Mouse (Mus musculus) cerebellum, adult 2 months (tissue): ENCODE results near the gene Cacna1h. TPM values are rescaled to one million over a fixed set of nuclear protein-coding genes. Genes with fewer than 3 reads are reported as not detected.

Experiments
- DNase-seq, 2 experiments: peaks; one replicate each; pipeline ENCODE4 v3.0.0; 2021
- H3K27ac ChIP-seq: fragments of 200-500 bp; 2 replicates; pipeline ENCODE4 v1.5.1; 2012; ENCODE audit warnings: low read length, control low read depth, inconsistent platforms; ENCODE audit not compliant: insufficient read depth
- H3K27me3 ChIP-seq: fragments of 200-500 bp; 2 replicates; pipeline ENCODE4 v1.6.1; 2012; ENCODE audit warnings: inconsistent platforms, mild to moderate bottlenecking, low read length, moderate library complexity; ENCODE audit not compliant: control insufficient read depth, insufficient read depth
- H3K4me1 ChIP-seq: fragments of 200-500 bp; 2 replicates; pipeline ENCODE4 v1.6.1; 2011; ENCODE audit warnings: low read length; ENCODE audit not compliant: control insufficient read depth, insufficient read depth
- H3K4me3 ChIP-seq: fragments of 200-500 bp; replicated peaks from 2 replicates; pipeline ENCODE3; 2011; ENCODE audit warnings: mild to moderate bottlenecking, low read depth, low read length, control low read depth; ENCODE audit not compliant: insufficient read depth
- CTCF ChIP-seq: fragments of 200-500 bp; IDR thresholded peaks from 2 replicates; pipeline ENCODE4 v1.5.1; 2011; ENCODE audit warnings: low read depth, mild to moderate bottlenecking, control low read depth, low read length, moderate library complexity, borderline replicate concordance; ENCODE audit not compliant: insufficient read depth
- POLR2A ChIP-seq: fragments of 200-500 bp; IDR thresholded peaks from 2 replicates; pipeline ENCODE4 v1.6.1; 2011; ENCODE audit warnings: low read length, control low read depth, borderline replicate concordance; ENCODE audit not compliant: insufficient read depth
- WGBS: fragments of 180-500 bp; shearing (Covaris S2); methylation state at CpG from one replicate; pipeline ENCODE4 v1.1.7; 2018; 5-methylcytosine and 5-hydroxymethylcytosine counted together
- polyA plus RNA-seq: library from polyadenylated mRNA; depleted of rRNA; stranded (reverse); fragments of >200 nt; gene quantifications from 2 replicates; pipeline ENCODE4 v1.2.3, GENCODE M21; 2012

Gene Cacna1h
- polyA plus RNA-seq, 1 experiment, result 12.4 TPM

DNA sequence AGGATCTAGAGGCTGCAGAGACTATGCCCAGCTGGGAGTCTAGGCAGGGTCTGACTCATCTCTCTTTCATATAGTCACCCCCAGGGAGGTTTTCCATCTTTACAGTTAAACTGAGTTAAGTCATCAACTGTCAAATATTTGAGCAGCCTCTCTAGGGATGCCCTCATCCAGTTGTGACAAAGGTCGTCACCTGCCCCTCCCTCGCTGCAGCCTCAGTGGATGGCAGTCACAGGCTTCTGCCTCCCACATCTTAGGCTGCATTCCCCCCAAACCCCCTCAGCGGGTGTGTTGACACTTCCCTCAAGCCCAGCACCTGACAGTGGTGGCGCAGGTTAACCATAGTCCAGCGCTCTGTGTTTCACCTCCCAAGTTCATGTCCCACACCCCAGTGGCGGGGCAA is 7.8 kb upstream of the Cacna1h start:
- no peak for DNase-seq
- 88% methylated on average over 6 of the region's 6 CpGs for WGBS
- no peaks in the 10 kb centered on the region for H3K4me1 ChIP-seq
- no peak for TF ChIP-seq POLR2A
- TF ChIP-seq CTCF, result no peak
- no peak overlapping the region for H3K4me3 ChIP-seq
- no peak overlapping the region for H3K27ac ChIP-seq
- H3K27me3 ChIP-seq, result no peaks in the 10 kb centered on the region

DNA sequence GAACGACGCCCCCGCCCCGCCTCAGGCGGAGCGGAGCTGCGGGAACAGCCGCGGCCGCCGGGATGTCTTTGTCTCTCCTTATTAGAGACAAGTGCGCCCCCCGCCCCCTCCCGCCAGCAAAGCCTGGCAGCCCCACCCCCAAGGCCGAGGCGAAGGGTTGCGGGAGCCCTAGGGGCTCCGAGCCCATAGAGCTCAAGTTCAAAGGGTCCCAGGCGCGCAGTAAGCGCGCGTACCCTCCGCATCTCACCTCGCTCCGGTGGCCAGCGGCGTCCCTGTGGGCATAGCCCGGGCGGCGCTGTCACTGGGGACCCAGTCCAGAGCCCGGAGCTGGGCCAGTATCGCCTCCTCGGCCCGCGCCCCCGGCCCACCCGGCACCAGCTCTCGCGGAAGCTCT is 363 bp downstream of the Cacna1h start:
- no peak overlapping the region for H3K27ac ChIP-seq
- whole genome bisulfite sequencing, result 1% methylated on average over 40 of the region's 40 CpGs
- DNase-seq, result no peak
- no peak overlapping the region for H3K4me3 ChIP-seq
- TF ChIP-seq POLR2A, result no peak
- no peak for TF ChIP-seq CTCF
- H3K4me1 ChIP-seq, result no peaks in the 10 kb centered on the region
- peaks cover 3% of the 10 kb centered on the region; the same call in 1 of the 2 replicates for H3K27me3 ChIP-seq

DNA sequence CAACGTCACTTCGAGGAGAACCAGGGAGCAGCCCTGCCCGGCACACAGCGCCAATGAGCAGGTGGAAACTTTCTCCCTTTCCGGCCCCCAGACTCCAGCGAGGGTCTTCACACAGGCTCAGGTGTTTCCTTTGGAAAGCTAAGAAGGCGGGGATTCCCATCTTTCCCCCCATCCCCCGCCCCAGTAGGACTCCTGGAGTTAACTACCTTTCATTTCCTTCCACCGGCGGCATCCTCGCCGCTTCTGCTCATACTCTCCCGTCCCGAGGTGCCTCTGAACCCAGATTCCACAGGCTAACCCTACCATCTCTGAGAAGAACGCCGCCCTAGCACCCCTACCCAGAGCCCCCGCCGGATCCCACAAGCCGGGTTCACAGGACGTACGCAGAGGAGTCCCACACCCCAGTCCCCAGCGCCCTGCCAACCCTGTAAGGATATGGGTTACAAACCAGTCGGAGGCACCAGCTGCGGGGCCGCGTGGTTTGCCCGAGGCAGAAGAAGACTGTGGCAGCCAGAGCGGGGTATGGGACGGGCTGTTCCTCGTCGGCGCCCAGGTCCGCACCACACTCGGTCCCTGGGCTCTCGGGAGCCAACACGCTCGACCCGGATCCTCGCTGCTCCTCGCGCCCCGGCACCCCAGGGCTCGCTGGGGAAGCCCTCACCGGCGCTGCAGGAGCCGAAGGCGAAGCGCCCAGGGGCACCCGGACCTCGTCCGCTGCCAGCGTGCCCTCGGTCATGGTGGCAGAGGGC is 976 bp downstream of the Cacna1h start:
- no peak overlapping the region for H3K4me3 ChIP-seq
- H3K27me3 ChIP-seq, result peaks cover 3% of the 10 kb centered on the region; the same call in 1 of the 2 replicates
- H3K27ac ChIP-seq, result no peak overlapping the region
- 3% methylated on average over 53 of the region's 53 CpGs for WGBS
- no peaks in the 10 kb centered on the region for H3K4me1 ChIP-seq
- no peak for DNase-seq
- TF ChIP-seq CTCF, result no peak
- TF ChIP-seq POLR2A, result no peak

DNA sequence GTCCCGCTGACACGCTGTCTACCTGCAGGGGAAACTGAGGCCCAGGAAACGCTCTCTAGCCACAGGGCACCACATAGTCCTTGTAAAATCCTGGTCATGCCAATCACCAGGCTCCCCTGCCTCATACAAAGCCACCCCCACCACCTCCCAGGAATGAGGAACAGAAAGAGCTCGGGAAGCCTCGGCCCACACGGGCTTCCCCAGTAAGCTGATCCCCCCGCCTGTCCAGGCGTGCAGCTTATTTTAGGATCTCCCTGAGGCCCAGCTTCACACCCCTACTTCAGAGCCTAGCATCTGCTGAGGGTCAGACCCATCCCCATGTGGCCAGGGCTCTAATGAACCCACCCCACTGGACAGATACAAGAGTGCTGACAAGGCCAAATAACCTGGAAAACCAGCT is 3.0 kb downstream of the Cacna1h start:
- Histone ChIP-seq H3K4me1 (no peaks in the 10 kb centered on the region), H3K27me3 (peaks cover 3% of the 10 kb centered on the region; the same call in 1 of the 2 replicates), H3K27ac (no peak overlapping the region), H3K4me3 (no peak overlapping the region)
- WGBS, result 54% methylated on average over 8 of the region's 8 CpGs
- TF ChIP-seq POLR2A (no peak), CTCF (no peak)
- DNase-seq, result no peak

DNA sequence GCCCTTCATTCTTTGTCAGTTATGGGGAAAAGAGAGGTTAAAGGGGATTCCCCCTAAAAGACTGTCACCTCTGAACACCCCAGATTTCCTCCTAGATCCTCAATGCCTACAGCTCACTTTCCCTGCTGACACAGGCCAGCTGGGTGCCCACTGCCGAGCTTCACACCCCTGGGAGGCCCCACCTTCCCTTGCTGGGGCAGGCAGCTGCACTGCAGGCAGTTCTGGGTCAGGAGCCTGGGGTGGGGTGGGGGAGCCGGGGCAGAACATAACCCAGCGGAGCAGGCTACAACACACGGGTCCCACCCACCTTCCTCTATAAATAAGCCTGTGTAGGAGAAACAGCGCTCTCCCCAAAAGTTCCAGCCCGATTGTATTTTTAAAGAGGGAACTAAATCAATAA is 3.7 kb downstream of the Cacna1h start:
- no peak for DNase-seq
- TF ChIP-seq CTCF (no peak), POLR2A (no peak)
- H3K4me3 ChIP-seq, result no peak overlapping the region
- no peaks in the 10 kb centered on the region for H3K4me1 ChIP-seq
- WGBS, result 59% methylated on average over 6 of the region's 6 CpGs
- no peak overlapping the region for H3K27ac ChIP-seq
- peaks cover 3% of the 10 kb centered on the region; the same call in 1 of the 2 replicates for H3K27me3 ChIP-seq

DNA sequence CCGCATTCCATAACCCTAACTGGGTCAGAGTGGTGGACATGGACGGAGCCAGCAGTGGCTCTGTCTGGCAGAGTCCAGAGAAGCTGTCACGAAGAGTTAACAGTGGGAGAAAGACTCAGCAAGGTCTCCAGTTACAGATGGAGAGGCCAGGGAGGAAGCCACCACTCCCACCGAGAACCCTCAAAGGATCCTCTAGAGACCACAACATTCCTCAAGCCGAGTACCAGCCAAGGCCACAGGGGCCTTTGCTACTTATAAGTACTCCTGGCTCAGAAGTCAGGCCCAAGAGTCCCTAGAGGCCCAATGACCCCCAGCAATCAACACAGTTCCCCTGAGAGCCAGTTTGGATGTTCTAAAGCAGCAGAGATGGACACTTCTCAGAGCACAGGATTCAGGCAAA is 4.3 kb downstream of the Cacna1h start:
- Histone ChIP-seq H3K4me3 (no peak overlapping the region), H3K27me3 (peaks cover 3% of the 10 kb centered on the region; the same call in 1 of the 2 replicates), H3K27ac (no peak overlapping the region), H3K4me1 (no peaks in the 10 kb centered on the region; the same call in 1 of the 2 replicates)
- 62% methylated on average over 5 of the region's 5 CpGs for WGBS
- no peak for TF ChIP-seq CTCF
- TF ChIP-seq POLR2A, result no peak
- DNase-seq, result no peak

DNA sequence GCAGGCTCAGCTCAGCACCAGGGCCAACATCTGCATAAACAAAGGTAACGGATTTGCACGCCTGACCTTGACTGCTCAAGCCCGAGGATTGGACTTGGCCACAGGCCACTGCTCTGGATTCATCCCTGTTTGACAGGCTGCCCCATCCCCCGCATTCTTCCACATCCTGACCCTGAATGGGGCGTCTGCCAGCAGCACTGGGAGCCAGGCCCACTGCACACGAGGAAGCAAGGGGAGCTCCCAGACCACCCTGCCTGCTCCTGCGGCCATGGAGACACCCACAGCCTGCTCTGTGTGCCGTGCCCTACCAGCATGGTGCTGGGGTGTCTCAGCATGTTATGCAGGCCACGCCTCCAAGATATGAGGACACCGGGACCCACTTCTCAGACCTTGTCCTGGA is 6.1 kb downstream of the Cacna1h start:
- Histone ChIP-seq H3K27me3 (no peaks in the 10 kb centered on the region), H3K4me3 (no peak overlapping the region), H3K27ac (no peak overlapping the region), H3K4me1 (no peaks in the 10 kb centered on the region; the same call in 1 of the 2 replicates)
- TF ChIP-seq CTCF, result no peak
- TF ChIP-seq POLR2A, result no peak
- DNase-seq, result peak in 1 of 2 experiments; percentile 32
- WGBS, result 32% methylated on average over 10 of the region's 10 CpGs

DNA sequence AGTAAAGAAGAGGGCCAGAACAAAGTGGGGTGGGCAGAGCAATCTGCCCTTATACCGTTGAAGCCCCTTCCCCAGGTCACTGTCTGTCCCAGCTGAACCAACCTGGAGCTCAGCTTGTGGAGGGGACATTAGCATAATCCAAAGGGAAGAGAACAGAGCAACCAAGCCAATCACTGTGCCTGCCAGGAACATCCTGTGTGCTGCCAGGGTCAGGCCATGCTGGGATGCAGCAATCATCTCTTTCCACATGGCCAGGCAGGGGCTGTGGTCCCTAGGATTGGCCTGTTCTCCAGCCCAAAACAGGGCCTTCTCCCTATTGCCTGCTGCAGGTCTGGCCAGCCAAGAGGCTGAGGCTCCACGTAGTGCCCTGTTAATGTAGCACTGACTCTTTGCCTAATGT is 7.6 kb downstream of the Cacna1h start:
- 27% methylated on average over 2 of the region's 2 CpGs for WGBS
- no peak for DNase-seq
- TF ChIP-seq POLR2A, result no peak
- TF ChIP-seq CTCF, result no peak
- Histone ChIP-seq H3K27me3 (no peaks in the 10 kb centered on the region), H3K27ac (no peak overlapping the region), H3K4me3 (no peak overlapping the region), H3K4me1 (no peaks in the 10 kb centered on the region; the same call in 1 of the 2 replicates)
